Mouse (Mus musculus): ENCODE data around the gene Exoc7.

Gene Exoc7

DNA sequence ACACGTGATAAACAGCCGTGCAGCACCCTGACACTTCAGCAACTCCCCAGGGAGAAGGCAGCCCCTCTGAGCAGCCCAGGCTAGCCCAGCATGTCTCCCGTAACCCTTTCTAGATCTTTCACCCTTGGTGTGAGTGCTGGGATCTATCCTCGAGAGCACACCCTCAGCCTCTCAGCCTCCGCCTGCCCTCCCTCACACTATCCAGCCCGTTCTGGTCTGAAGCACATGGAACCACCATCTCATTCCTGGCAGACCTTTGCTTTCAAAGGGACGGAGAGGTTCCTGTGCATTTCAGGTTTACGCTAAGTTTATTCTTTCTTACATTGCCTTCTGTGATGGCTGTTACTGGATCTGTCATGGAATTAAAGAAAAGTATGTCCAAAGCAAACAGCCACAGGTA lies 62.5 kb downstream of the Exoc7 start:
- DNase-seq (ENCODE audit: low spot score in 2 of 2): no peak

DNA sequence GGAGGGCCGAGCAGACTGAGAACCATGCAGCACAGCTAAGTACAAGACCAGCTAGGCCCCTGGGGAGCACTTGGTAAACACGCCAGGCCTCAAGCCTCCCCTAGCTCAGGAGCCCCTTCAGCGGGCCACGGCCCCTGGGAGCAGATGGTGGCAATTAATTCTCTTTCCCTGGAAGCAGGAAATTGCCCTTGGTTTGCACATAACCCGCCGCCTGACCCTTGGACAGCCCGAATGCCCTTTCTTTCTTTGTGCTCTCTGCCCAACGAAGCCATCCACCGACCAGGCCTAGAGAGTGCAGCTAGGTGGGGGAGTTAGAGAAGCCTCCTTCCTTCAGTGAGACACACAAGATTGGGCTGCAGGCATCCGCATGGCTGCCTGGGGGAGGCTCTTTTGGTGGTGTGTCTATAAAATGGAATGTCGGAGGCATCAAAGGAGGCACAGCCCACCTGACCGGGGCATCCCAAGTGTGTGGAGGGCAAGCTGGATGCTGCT lies 65.2 kb downstream of the Exoc7 start:
- no peak for DNase-seq (ENCODE audit: low spot score in 2 of 2)

GRCm38 (mm10) chr11:116239797-116240196 lies 67.2 kb downstream of the Exoc7 start:
- DNase-seq (ENCODE audit: low spot score in 2 of 2): no peak
